Mouse (Mus musculus): Measurements from ENCODE around the gene Sp3. TPM values are rescaled to one million over a fixed set of nuclear protein-coding genes. Genes with fewer than 3 reads are reported as not detected.

Sp3 gene
- total and polyA plus RNA-seq, 3 experiments: 27.8 to 299 (median 34.9) TPM

DNA sequence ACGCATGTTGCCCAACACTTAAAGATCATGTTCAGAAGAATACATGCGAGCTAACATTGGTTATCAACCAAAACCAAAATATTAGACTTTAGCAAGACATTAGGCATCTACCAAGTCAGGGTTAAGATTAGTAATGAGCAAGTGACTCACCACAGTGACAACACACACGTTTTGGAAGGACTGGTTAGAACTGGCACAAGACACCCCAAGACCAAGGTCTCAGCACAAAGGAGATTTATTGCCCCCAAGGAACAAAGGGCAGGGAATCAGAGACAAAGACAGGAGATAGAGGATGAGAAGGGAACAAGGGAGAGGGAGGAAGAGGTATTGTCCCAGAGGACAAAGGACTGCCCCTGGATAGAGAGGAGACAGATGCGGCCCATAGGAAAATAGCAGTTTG, 71.2 kb downstream of the Sp3 start:
- H3K27me3 ChIP-seq (ENCODE audit: control insufficient read depth in 1 of 2, insufficient read depth in 2 of 2, low read length in 2 of 2): no peaks in the 10 kb centered on the region
- no peaks in the 10 kb centered on the region for H3K79me2 ChIP-seq (ENCODE audit: control insufficient read depth, insufficient read depth, low read length, poor library complexity)
- no peaks in the 10 kb centered on the region for H3K36me3 ChIP-seq (ENCODE audit: control insufficient read depth in 1 of 2, insufficient read depth in 2 of 2, low read length in 2 of 2)
- H3K9me3 ChIP-seq (replicated peaks; ENCODE audit: insufficient read depth, low read length): no peaks in the 10 kb centered on the region
- peaks cover 0 to 4% of the 10 kb centered on the region in 2 experiments; a peak in 2 of 4 replicates for H3K4me1 ChIP-seq (ENCODE audit: control insufficient read depth in 1 of 2, insufficient read depth in 2 of 2, low read length in 2 of 2)
- H3K4me3 ChIP-seq (ENCODE audit: control insufficient read depth in 1 of 2, insufficient read depth in 1 of 2, low read depth in 2 of 2, low read length in 2 of 2): no peak overlapping the region
- TF ChIP-seq GATA1 (IDR thresholded peaks at IDR 0.05; ENCODE audit: low read depth, low read length) (no peak), ETS1 (IDR thresholded peaks at IDR 0.05; ENCODE audit: low read depth, low read length) (no peak), POLR2AphosphoS2 (IDR thresholded peaks at IDR 0.05; ENCODE audit: low read length) (no peak), BHLHE40 (IDR thresholded peaks at IDR 0.05; ENCODE audit: borderline replicate concordance, low read depth, low read length) (no peak), POLR2AphosphoS5 (IDR thresholded peaks at IDR 0.05; ENCODE audit: borderline replicate concordance, low read depth, low read length) (no peak), EP300 (IDR thresholded peaks at IDR 0.05; ENCODE audit: low read depth in 1 of 2, low read length in 2 of 2) (no peak), USF1 (IDR thresholded peaks at IDR 0.05; ENCODE audit: low read depth, low read length) (no peak), ZMIZ1 (IDR thresholded peaks at IDR 0.05; ENCODE audit: low read depth, low read length) (no peak), MYB (IDR thresholded peaks at IDR 0.05; ENCODE audit: low read depth, low read length) (no peak), E2F4 (IDR thresholded peaks at IDR 0.05; ENCODE audit: borderline replicate concordance, low read depth, low read length) (no peak), MXI1 (IDR thresholded peaks at IDR 0.05; ENCODE audit: low read depth, low read length) (no peak), CHD2 (IDR thresholded peaks at IDR 0.05; ENCODE audit: low read length) (no peak), UBTF (IDR thresholded peaks at IDR 0.05; ENCODE audit: borderline replicate concordance, insufficient read depth, low read depth, low read length) (no peak), POLR2A (IDR thresholded peaks at IDR 0.05; ENCODE audit: control insufficient read depth in 1 of 2, insufficient read depth in 1 of 2, low read depth in 1 of 2, low read length in 2 of 2, poor library complexity in 1 of 2) (no peak), MEF2A (IDR thresholded peaks at IDR 0.05; ENCODE audit: extremely low read depth, insufficient replicate concordance, low read depth, low read length, poor library complexity, severe bottlenecking) (no peak)
- H3K9ac ChIP-seq (ENCODE audit: control insufficient read depth, low read depth, low read length, poor library complexity, severe bottlenecking): no peak overlapping the region
- no peak overlapping the region for H3K27ac ChIP-seq (ENCODE audit: control insufficient read depth, low read depth, low read length)
- DNase-seq (ENCODE audit: low read depth, low spot score): no peak

DNA sequence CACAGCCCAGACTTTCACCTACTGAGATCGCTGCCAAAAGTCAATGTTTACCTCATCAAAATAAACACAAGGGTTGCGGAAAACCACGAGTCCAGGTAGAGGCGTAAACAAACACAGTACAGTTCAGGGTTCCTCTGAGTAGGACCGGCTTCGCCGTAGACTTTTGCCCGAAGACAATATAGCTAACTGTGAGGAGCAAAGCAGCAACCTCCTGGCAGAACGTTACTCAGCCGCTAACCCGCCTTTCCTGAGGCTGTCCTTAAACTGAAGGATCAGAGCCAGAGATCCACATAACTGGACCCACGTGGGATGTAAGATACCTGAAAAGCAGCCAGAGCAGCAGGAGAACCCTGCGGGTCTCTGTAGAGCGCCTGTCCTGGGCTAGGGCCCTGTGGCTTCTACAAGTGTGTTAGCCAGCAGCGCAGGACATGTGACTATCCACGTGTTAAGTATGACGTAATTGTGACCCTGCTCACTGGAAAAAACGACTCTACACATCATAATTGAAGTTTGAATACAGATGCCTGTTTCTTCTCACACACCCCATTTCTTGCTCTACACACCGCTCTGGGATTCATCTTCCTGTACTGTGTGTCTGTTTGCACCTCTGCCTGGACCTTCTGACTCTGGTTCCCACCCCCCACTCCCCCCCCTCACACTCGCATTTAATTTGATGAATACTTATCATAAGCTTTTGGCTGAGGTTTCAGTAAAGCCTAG, 71.9 kb downstream of the Sp3 start:
- Histone ChIP-seq H3K4me1 (ENCODE audit: control insufficient read depth in 1 of 2, insufficient read depth in 2 of 2, low read length in 2 of 2) (peaks cover 4 to 7% of the 10 kb centered on the region in 2 experiments; a peak in 3 of 4 replicates), H3K27me3 (ENCODE audit: control insufficient read depth in 1 of 2, insufficient read depth in 2 of 2, low read length in 2 of 2) (no peaks in the 10 kb centered on the region), H3K4me3 (ENCODE audit: control insufficient read depth in 1 of 2, insufficient read depth in 1 of 2, low read depth in 2 of 2, low read length in 2 of 2) (no peak overlapping the region), H3K36me3 (ENCODE audit: control insufficient read depth in 1 of 2, insufficient read depth in 2 of 2, low read length in 2 of 2) (no peaks in the 10 kb centered on the region), H3K27ac (ENCODE audit: control insufficient read depth, low read depth, low read length) (no peak overlapping the region), H3K9me3 (replicated peaks; ENCODE audit: insufficient read depth, low read length) (no peaks in the 10 kb centered on the region), H3K9ac (ENCODE audit: control insufficient read depth, low read depth, low read length, poor library complexity, severe bottlenecking) (no peak overlapping the region), H3K79me2 (ENCODE audit: control insufficient read depth, insufficient read depth, low read length, poor library complexity) (no peaks in the 10 kb centered on the region)
- DNase-seq (ENCODE audit: low read depth, low spot score): no peak
- TF ChIP-seq MAX (IDR thresholded peaks at IDR 0.05; ENCODE audit: low read length) (no peak), MAFK (IDR thresholded peaks at IDR 0.05; ENCODE audit: borderline replicate concordance, low read depth, low read length) (no peak), CHD2 (IDR thresholded peaks at IDR 0.05; ENCODE audit: low read length) (no peak), POLR2A (IDR thresholded peaks at IDR 0.05; ENCODE audit: control insufficient read depth in 1 of 2, insufficient read depth in 1 of 2, low read depth in 1 of 2, low read length in 2 of 2, poor library complexity in 1 of 2) (no peak), E2F4 (IDR thresholded peaks at IDR 0.05; ENCODE audit: borderline replicate concordance, low read depth, low read length) (no peak), ZC3H11A (IDR thresholded peaks at IDR 0.05; ENCODE audit: low read depth, low read length) (no peak), GATA1 (IDR thresholded peaks at IDR 0.05; ENCODE audit: low read depth, low read length) (no peak), ZKSCAN1 (IDR thresholded peaks at IDR 0.05; ENCODE audit: low read depth, low read length) (no peak), SIN3A (IDR thresholded peaks at IDR 0.05; ENCODE audit: low read length) (no peak), TCF12 (IDR thresholded peaks at IDR 0.05; ENCODE audit: low read depth, low read length) (no peak), USF2 (IDR thresholded peaks at IDR 0.05; ENCODE audit: borderline replicate concordance in 1 of 2, insufficient read depth in 1 of 2, low read depth in 1 of 2, low read length in 2 of 2) (no peak), SMC3 (IDR thresholded peaks at IDR 0.05; ENCODE audit: low read depth, low read length) (no peak), EP300 (IDR thresholded peaks at IDR 0.05; ENCODE audit: low read depth in 1 of 2, low read length in 2 of 2) (no peak), POLR2AphosphoS2 (IDR thresholded peaks at IDR 0.05; ENCODE audit: low read length) (no peak), MAZ (IDR thresholded peaks at IDR 0.05; ENCODE audit: low read depth, low read length) (no peak), MYB (IDR thresholded peaks at IDR 0.05; ENCODE audit: low read depth, low read length) (no peak), TAL1 (IDR thresholded peaks at IDR 0.05; ENCODE audit: low read length) (no peak)
